Mouse (Mus musculus) liver, embryonic 11.5 days (tissue): ENCODE results near the gene Fam20a. TPM values are rescaled to one million over a fixed set of nuclear protein-coding genes. Genes with fewer than 3 reads are reported as not detected.
"Not testable (repeated sequence)": the region's sequence is repeated elsewhere in the genome, so short reads cannot be mapped to it uniquely, and the experiment has no call there.

ENCODE experiments used
- ATAC-seq: fragments of 200-750 bp; cut with Nextera tagmentation; replicated peaks from 2 replicates; pipeline ENCODE4 v1.8.0; 2017; ENCODE audit warnings: moderate number of reproducible peaks, mild to moderate bottlenecking, moderate TSS enrichment, moderate library complexity; ENCODE audit not compliant: low FRiP score
- DNase-seq: peaks from one replicate; pipeline ENCODE4 v3.0.0-alpha.2; 2017; ENCODE audit warnings: low spot score
- H3K27ac ChIP-seq: fragments of 300-500 bp; sonication (generic); 2 replicates; pipeline ENCODE4 v1.5.1; 2014; ENCODE audit warnings: mild to moderate bottlenecking, low read depth, low read length, control low read depth
- H3K27me3 ChIP-seq: fragments of 300-500 bp; sonication (generic); replicated peaks from 2 replicates; pipeline ENCODE4 v1.6.1; 2014; ENCODE audit warnings: low read length, mixed read lengths; ENCODE audit not compliant: control insufficient read depth, insufficient read depth
- H3K36me3 ChIP-seq: fragments of 300-500 bp; sonication (generic); 2 replicates; pipeline ENCODE4 v1.6.1; 2014; ENCODE audit warnings: mild to moderate bottlenecking, low read length, moderate library complexity, mixed read lengths; ENCODE audit not compliant: control insufficient read depth, insufficient read depth
- H3K4me1 ChIP-seq: fragments of 300-500 bp; sonication (generic); replicated peaks from 2 replicates; pipeline ENCODE4 v1.6.1; 2014; ENCODE audit warnings: low read length, mixed read lengths; ENCODE audit not compliant: control insufficient read depth, insufficient read depth
- H3K4me2 ChIP-seq: fragments of 300-500 bp; sonication (generic); 2 replicates; pipeline ENCODE4 v1.6.1; 2014; ENCODE audit warnings: mild to moderate bottlenecking, control low read depth, moderate library complexity
- H3K4me3 ChIP-seq: fragments of 300-500 bp; sonication (generic); 2 replicates; pipeline ENCODE4 v1.5.1; 2014; ENCODE audit warnings: low read depth, low read length, control low read depth
- H3K9ac ChIP-seq: fragments of 300-500 bp; sonication (generic); 2 replicates; pipeline ENCODE4 v1.6.1; 2014; ENCODE audit warnings: low read depth, low read length, control low read depth
- H3K9me3 ChIP-seq: fragments of 300-500 bp; sonication (generic); 2 replicates; pipeline ENCODE4 v1.6.1; 2016; ENCODE audit warnings: low read length, inconsistent platforms, mixed read lengths; ENCODE audit not compliant: control insufficient read depth
- WGBS: fragments of 180-500 bp; shearing (Covaris S2); extraction: QIAGEN DNeasy Blood & Tissue Kit; methylation state at CpG from one replicate; pipeline ENCODE4 v1.1.7; 2014; 5-methylcytosine and 5-hydroxymethylcytosine counted together
- polyA plus RNA-seq: library from polyadenylated mRNA; unstranded; fragments of >200 nt; fragmentation: Nextera tagmentation; extraction: Ambion mirVana; gene quantifications from 2 replicates; pipeline ENCODE4 v1.2.1, GENCODE M21; 2014

Fam20a gene
- polyA plus RNA-seq, 1 experiment from 2014 or later = 8.7 TPM

- not testable (repeated sequence) for H3K9me3 ChIP-seq, H3K4me2 ChIP-seq, H3K27ac ChIP-seq, H3K9ac ChIP-seq, H3K27me3 ChIP-seq, H3K4me3 ChIP-seq, ATAC-seq, DNase-seq
- Histone ChIP-seq H3K36me3 (peaks cover 38% of the 10 kb centered on the region), H3K4me1 (peaks cover 14% of the 10 kb centered on the region)
- WGBS = 95% methylated on average over 8 of the region's 8 CpGs
Measured at GRCm38 (mm10) chr11:109660526-109660925, 61.6 kb downstream of the Fam20a start.

GRCm38 (mm10) chr11:109656232-109656631 lies 65.8 kb downstream of the Fam20a start:
- H3K4me3 ChIP-seq = no peak overlapping the region
- peaks cover 21% of the 10 kb centered on the region for H3K36me3 ChIP-seq
- H3K9me3 ChIP-seq = no peaks in the 10 kb centered on the region
- DNase-seq (no peak), ATAC-seq (peak; percentile 84)
- H3K27me3 ChIP-seq = no peaks in the 10 kb centered on the region
- H3K4me2 ChIP-seq = peak overlapping the region; percentile 18; the same call in 1 of the 2 replicates
- H3K9ac ChIP-seq = no peak overlapping the region
- no peak overlapping the region for H3K27ac ChIP-seq
- peaks cover 30% of the 10 kb centered on the region for H3K4me1 ChIP-seq
- WGBS = 56% methylated on average over 7 of the region's 7 CpGs

GRCm38 (mm10) chr11:109654581-109654980 lies 67.5 kb downstream of the Fam20a start:
- Histone ChIP-seq H3K4me2 (no peak overlapping the region), H3K9ac (no peak overlapping the region), H3K9me3 (no peaks in the 10 kb centered on the region), H3K4me1 (peaks cover 37% of the 10 kb centered on the region), H3K27me3 (no peaks in the 10 kb centered on the region), H3K27ac (no peak overlapping the region), H3K4me3 (no peak overlapping the region), H3K36me3 (peaks cover 10% of the 10 kb centered on the region; the same call in 1 of the 2 replicates)
- DNase-seq (no peak), ATAC-seq (no peak)
- 90% methylated on average over 6 of the region's 6 CpGs for WGBS

DNA sequence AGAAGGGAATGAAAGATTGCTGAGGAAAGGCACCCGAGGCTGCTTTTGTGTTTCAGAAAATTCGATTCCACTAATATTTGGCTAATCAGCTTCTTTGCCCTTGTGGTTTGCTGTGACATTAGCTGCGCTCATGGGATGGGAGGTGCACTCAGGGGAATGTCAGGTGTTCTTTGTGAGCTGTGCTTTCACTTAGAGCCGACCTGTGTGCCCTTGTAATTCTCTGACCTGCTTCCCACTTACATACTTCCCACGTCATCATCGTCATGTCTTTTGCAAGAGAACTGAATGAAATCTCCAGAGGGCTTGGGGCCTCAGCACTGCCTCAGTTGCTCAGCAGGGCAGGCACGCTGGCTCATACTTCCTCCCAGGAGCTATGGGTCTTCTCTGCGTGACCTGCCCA lies 68.9 kb downstream of the Fam20a start:
- DNase-seq (no peak), ATAC-seq (no peak)
- H3K9me3 ChIP-seq = no peaks in the 10 kb centered on the region
- H3K4me3 ChIP-seq = no peak overlapping the region; the same call in 1 of the 2 replicates
- H3K4me1 ChIP-seq = peaks cover 42% of the 10 kb centered on the region
- peak overlapping the region; percentile 94; the same call in 1 of the 2 replicates for H3K4me2 ChIP-seq
- no peak overlapping the region for H3K27ac ChIP-seq
- no peak overlapping the region for H3K9ac ChIP-seq
- no peaks in the 10 kb centered on the region for H3K27me3 ChIP-seq
- peaks cover 10% of the 10 kb centered on the region; the same call in 1 of the 2 replicates for H3K36me3 ChIP-seq
- WGBS = 76% methylated on average over 8 of the region's 8 CpGs

DNA sequence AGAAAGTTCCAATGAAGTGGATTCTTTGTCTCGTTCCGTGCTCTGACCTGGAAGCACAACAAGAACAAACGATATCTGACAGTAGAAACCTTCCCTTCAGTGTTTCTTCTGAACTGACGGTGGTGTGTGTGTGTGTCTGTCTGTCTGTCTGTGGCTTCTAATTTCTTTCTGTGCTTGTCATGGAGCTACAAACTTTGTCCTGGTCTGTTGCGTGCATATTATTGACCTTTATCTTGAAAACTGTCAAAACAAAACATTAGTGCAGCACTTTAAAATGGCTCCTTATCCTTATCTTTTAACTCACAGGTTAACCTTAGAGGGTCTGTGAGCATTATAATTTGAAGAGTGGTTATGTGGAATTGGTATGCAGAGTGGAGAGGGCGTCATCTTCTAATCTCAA lies 69.6 kb downstream of the Fam20a start:
- WGBS = 47% methylated on average over 6 of the region's 6 CpGs
- Histone ChIP-seq H3K4me3 (peak overlapping the region; percentile 80), H3K9me3 (no peaks in the 10 kb centered on the region), H3K36me3 (peaks cover 10% of the 10 kb centered on the region; the same call in 1 of the 2 replicates), H3K27ac (peak overlapping the region; percentile 81; the same call in 1 of the 2 replicates), H3K4me2 (peak overlapping the region; percentile 94), H3K9ac (peak overlapping the region; percentile 83), H3K27me3 (no peaks in the 10 kb centered on the region), H3K4me1 (peaks cover 42% of the 10 kb centered on the region)
- ATAC-seq (no peak), DNase-seq (no peak)

DNA sequence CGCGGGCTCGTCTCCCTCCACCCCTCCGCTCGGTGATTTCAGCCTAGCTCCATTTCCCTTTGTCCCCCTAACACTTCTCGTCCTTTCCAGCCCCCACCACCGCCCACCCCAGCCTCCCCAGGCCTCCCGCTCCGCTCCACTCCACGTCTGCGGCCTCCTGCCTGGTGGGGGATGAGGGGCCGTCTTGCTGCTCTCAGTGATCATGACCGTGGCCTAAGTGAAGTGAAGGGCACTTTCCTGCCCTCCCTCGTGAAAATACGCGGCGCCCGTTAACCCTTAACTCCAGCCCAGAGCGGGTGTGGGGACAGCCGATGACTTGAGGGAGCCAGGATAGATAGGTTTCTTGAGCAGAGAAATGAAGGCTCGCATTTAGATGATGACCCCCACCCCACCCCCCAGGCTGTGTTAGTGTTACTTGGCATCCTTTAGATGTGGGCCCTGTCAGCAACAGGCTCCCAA lies 70.5 kb downstream of the Fam20a start:
- peak overlapping the region; percentile 83 for H3K9ac ChIP-seq
- peak overlapping the region; percentile 94 for H3K4me2 ChIP-seq
- peak overlapping the region; percentile 80 for H3K4me3 ChIP-seq
- H3K27me3 ChIP-seq = no peaks in the 10 kb centered on the region
- 0% methylated on average over 21 of the region's 21 CpGs for WGBS
- H3K27ac ChIP-seq = peak overlapping the region; percentile 81
- no peaks in the 10 kb centered on the region for H3K9me3 ChIP-seq
- H3K4me1 ChIP-seq = peaks cover 37% of the 10 kb centered on the region
- DNase-seq (no peak), ATAC-seq (0 out of 2 replicates have a peak, but pooled peaks have one; percentile 3)
- peaks cover 6% of the 10 kb centered on the region; the same call in 1 of the 2 replicates for H3K36me3 ChIP-seq

GRCm38 (mm10) chr11:109650788-109651565 lies 71.1 kb downstream of the Fam20a start:
- H3K4me1 ChIP-seq = peaks cover 32% of the 10 kb centered on the region
- under 1% methylated on average over 89 of the region's 90 CpGs for WGBS
- DNase-seq (peak; percentile 89), ATAC-seq (peak; percentile 94)
- peak overlapping the region; percentile 83 for H3K9ac ChIP-seq
- peak overlapping the region; percentile 94 for H3K4me2 ChIP-seq
- no peaks in the 10 kb centered on the region for H3K27me3 ChIP-seq
- H3K4me3 ChIP-seq = peak overlapping the region; percentile 80
- H3K27ac ChIP-seq = peak overlapping the region; percentile 81
- peaks cover 6% of the 10 kb centered on the region; the same call in 1 of the 2 replicates for H3K36me3 ChIP-seq
- H3K9me3 ChIP-seq = no peaks in the 10 kb centered on the region

DNA sequence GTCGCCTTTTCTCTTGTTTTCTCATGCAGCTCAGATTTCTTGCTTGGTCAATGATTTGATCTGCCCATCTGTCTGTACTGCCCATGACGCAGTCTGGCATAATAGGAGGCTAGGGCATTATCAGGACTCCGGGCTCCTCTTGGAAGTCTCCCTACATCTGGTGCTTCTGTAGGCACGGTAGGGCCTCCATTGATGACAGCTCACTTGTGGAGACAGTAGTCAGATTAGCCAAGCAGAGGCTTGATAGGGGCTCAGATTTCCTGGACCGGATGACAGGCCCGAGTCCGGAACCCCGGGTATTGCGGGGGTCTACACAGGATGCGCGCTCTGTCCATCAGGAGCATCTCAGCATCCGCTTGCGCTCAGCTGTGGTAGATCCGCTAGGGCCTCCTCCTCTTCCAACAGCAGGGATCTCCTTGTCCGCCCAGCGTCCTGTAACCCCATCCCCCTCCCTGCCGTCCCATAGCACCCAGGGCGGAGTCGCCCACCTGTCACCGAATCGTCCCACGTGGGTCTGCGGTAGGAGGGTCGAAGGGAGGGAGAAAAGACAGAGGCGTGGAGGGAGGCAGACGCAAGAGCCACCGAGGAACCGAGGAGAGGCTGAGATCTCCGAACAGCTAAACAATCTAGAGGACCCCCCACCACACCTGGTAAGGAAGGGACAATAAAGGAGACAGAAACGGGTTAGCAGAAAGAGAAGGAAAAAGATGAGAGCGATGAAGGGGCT lies 71.9 kb downstream of the Fam20a start:
- peak overlapping the region; percentile 23; the same call in 1 of the 2 replicates for H3K27ac ChIP-seq
- DNase-seq (peak; percentile 75), ATAC-seq (peak; percentile 54)
- peak overlapping the region; percentile 52 for H3K9ac ChIP-seq
- H3K4me2 ChIP-seq = peak overlapping the region; percentile 94
- H3K4me1 ChIP-seq = peaks cover 24% of the 10 kb centered on the region
- no peaks in the 10 kb centered on the region for H3K27me3 ChIP-seq
- WGBS = 1% methylated on average over 31 of the region's 31 CpGs
- no peaks in the 10 kb centered on the region for H3K9me3 ChIP-seq
- peaks cover 3% of the 10 kb centered on the region; the same call in 1 of the 2 replicates for H3K36me3 ChIP-seq
- peak overlapping the region; percentile 80 for H3K4me3 ChIP-seq
